Mouse (Mus musculus): ENCODE data around the gene Parpbp. TPM values are rescaled to one million over a fixed set of nuclear protein-coding genes. Genes with fewer than 3 reads are reported as not detected.

Parpbp gene
- polyA plus RNA-seq, 1 experiment from 2014 or later: 4.4 TPM

DNA sequence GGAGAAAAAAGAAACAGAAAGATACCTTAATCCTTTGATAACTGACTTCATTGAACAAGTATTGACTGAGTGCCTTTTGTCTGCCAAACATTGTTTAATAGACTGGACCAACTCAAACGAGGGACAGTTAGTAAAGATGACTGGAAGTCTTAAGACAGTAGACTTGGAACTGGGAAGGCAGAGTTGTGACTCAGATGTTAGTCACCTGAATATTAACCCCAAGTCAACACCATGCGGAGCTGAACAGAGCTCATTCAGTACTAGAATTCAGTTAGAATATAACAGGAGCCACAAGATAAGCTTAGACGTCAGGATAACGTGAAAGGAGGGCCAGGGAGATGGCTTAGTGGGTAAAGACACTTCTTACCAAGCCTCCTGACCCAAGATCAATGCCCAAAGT is 3.6 kb upstream of the Parpbp start:
- H3K9ac ChIP-seq (ENCODE audit: low read depth, low read length): no peak overlapping the region
- DNase-seq (ENCODE audit: low spot score) (no peak), ATAC-seq (replicated peaks; ENCODE audit: low FRiP score, low read depth) (no peak)

DNA sequence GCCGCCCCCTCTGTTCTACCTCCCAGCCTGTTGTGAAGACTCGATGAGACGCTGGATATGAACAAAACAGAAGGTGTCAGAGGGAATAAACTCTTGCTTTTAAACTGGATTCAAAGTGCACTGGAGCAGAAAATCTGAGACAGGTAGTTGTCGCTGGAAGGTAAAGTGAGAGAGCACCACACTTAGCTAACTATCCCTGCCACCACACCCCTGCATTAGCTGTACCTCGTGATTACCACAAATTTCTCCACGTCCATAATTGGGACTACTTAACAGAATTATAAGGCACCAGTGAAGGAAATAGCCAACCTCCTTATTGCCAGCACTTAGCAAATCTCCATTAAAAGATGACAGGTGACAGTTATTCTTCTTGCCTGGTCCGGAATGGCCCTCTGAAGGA is 554 bp downstream of the Parpbp start:
- H3K36me3 ChIP-seq (ENCODE audit: insufficient read depth, low read length): peaks cover 14% of the 10 kb centered on the region; the same call in 1 of the 2 replicates
- no peaks in the 10 kb centered on the region for H3K9me3 ChIP-seq (replicated peaks; ENCODE audit: low read length)
- H3K4me1 ChIP-seq (replicated peaks; ENCODE audit: insufficient read depth, low read length): no peaks in the 10 kb centered on the region
- H3K27ac ChIP-seq: no peak overlapping the region
- ATAC-seq (replicated peaks; ENCODE audit: low FRiP score, low read depth) (no peak), DNase-seq (ENCODE audit: low spot score) (peak; percentile 5)
- no peak for TF ChIP-seq CTCF (IDR thresholded peaks at IDR 0.05; ENCODE audit: low read depth)
- WGBS: 10% methylated on average over 7 of the region's 7 CpGs
- H3K4me2 ChIP-seq (ENCODE audit: low read length): peak overlapping the region; percentile 81
- peak overlapping the region; percentile 64 for H3K4me3 ChIP-seq (replicated peaks; ENCODE audit: low read depth, low read length)
- H3K27me3 ChIP-seq (ENCODE audit: insufficient read depth, low read length): no peaks in the 10 kb centered on the region
- H3K9ac ChIP-seq (ENCODE audit: low read depth, low read length): peak overlapping the region; percentile 55

More for the DNA sequence above, 3.6 kb upstream of the Parpbp start:
- Histone ChIP-seq H3K4me3 (replicated peaks; ENCODE audit: low read depth, low read length) (no peak overlapping the region), H3K27ac (no peak overlapping the region), H3K4me2 (ENCODE audit: low read length) (no peak overlapping the region), H3K36me3 (ENCODE audit: insufficient read depth, low read length) (peaks cover 22% of the 10 kb centered on the region), H3K27me3 (ENCODE audit: insufficient read depth, low read length) (no peaks in the 10 kb centered on the region), H3K4me1 (replicated peaks; ENCODE audit: insufficient read depth, low read length) (no peaks in the 10 kb centered on the region), H3K9me3 (replicated peaks; ENCODE audit: low read length) (no peaks in the 10 kb centered on the region)
- 89% methylated on average over 4 of the region's 4 CpGs for WGBS
- TF ChIP-seq CTCF (IDR thresholded peaks at IDR 0.05; ENCODE audit: low read depth): no peak

DNA sequence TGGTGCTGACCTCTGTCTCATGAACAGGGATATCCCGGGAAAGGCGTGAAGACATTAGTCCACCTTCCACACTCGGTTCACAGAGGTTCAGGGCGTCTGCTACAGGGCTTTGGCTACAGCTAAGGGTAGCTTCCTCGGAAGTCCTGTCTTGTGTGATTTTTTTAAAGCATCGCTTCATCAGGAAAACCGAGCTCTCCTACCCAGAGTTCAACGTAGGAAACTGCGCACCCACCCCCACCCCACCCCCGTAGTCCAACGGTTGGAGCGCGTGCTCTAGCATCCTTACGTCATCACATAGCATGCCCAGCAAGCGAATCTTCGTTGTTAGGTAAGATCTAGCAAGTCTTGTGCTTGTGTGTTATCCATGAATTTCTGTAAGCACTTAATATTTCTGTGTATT is 11.1 kb downstream of the Parpbp start:
- 95% methylated on average over 16 of the region's 16 CpGs for WGBS
- Histone ChIP-seq H3K27me3 (ENCODE audit: insufficient read depth, low read length) (no peaks in the 10 kb centered on the region), H3K27ac (no peak overlapping the region), H3K4me3 (replicated peaks; ENCODE audit: low read depth, low read length) (no peak overlapping the region), H3K9me3 (replicated peaks; ENCODE audit: low read length) (no peaks in the 10 kb centered on the region), H3K4me2 (ENCODE audit: low read length) (no peak overlapping the region), H3K36me3 (ENCODE audit: insufficient read depth, low read length) (no peaks in the 10 kb centered on the region), H3K9ac (ENCODE audit: low read depth, low read length) (no peak overlapping the region), H3K4me1 (replicated peaks; ENCODE audit: insufficient read depth, low read length) (no peaks in the 10 kb centered on the region)
- no peak for DNase-seq (ENCODE audit: low spot score)
- no peak for ATAC-seq (replicated peaks; ENCODE audit: low FRiP score, low read depth)
- TF ChIP-seq CTCF (IDR thresholded peaks at IDR 0.05; ENCODE audit: low read depth): no peak

DNA sequence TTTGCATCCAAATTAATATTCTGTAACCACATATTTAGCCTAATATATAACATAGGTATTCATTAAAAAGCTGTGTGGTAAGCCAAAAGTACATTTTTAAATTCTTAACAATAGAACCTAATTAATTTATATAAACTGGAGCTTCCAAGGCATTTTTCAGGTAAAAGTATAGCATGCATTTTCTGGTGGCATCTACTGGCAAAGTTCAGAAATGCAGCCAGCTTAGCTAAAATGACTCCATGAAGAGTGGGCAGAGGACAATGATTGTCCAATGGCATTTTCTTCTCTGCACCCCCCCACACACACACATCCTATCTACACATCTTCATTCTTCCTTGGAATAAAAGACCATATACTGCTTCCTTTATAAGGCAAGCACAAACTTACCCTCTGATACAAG is 27.0 kb downstream of the Parpbp start:
- no peaks in the 10 kb centered on the region for H3K27me3 ChIP-seq (ENCODE audit: insufficient read depth, low read length)
- H3K36me3 ChIP-seq (ENCODE audit: insufficient read depth, low read length): no peaks in the 10 kb centered on the region
- TF ChIP-seq CTCF (IDR thresholded peaks at IDR 0.05; ENCODE audit: low read depth): peak; percentile 62; the same call in 1 of the 2 replicates
- H3K4me3 ChIP-seq (replicated peaks; ENCODE audit: low read depth, low read length): no peak overlapping the region
- ATAC-seq (replicated peaks; ENCODE audit: low FRiP score, low read depth) (no peak), DNase-seq (ENCODE audit: low spot score) (peak; percentile 39)
- no peaks in the 10 kb centered on the region for H3K4me1 ChIP-seq (replicated peaks; ENCODE audit: insufficient read depth, low read length)
- H3K9ac ChIP-seq (ENCODE audit: low read depth, low read length): no peak overlapping the region
- no peaks in the 10 kb centered on the region for H3K9me3 ChIP-seq (replicated peaks; ENCODE audit: low read length)
- no peak overlapping the region for H3K27ac ChIP-seq
- H3K4me2 ChIP-seq (ENCODE audit: low read length): no peak overlapping the region

DNA sequence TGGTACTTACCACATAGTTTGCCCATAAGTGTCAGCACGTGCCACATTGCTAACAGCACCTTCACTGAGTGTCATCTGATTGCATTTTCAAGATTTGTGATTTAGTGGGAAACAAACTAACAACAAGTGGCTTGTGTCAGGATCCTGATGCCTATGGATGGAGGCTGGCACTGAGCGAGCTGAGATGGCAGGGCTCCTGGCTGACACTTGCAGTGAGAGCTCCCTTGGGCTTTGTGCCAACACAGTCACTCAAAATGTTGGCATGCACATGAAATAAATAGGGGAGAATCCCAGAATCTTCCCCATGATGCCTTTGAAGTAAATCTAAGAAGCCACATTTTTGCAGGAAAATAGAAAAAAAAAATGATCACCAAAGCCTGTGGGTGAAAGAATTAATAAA is 33.5 kb downstream of the Parpbp start:
- ATAC-seq (replicated peaks; ENCODE audit: low FRiP score, low read depth) (no peak), DNase-seq (ENCODE audit: low spot score) (no peak)
- H3K27ac ChIP-seq: no peak overlapping the region
- no peak overlapping the region for H3K9ac ChIP-seq (ENCODE audit: low read depth, low read length)
- no peak overlapping the region for H3K4me3 ChIP-seq (replicated peaks; ENCODE audit: low read depth, low read length)
- peaks cover 4% of the 10 kb centered on the region; the same call in 1 of the 2 replicates for H3K36me3 ChIP-seq (ENCODE audit: insufficient read depth, low read length)
- H3K4me1 ChIP-seq (replicated peaks; ENCODE audit: insufficient read depth, low read length): no peaks in the 10 kb centered on the region
- no peak for TF ChIP-seq CTCF (IDR thresholded peaks at IDR 0.05; ENCODE audit: low read depth)
- H3K27me3 ChIP-seq (ENCODE audit: insufficient read depth, low read length): no peaks in the 10 kb centered on the region
- no peaks in the 10 kb centered on the region for H3K9me3 ChIP-seq (replicated peaks; ENCODE audit: low read length)
- no peak overlapping the region for H3K4me2 ChIP-seq (ENCODE audit: low read length)
- WGBS: 82% methylated on average over 2 of the region's 2 CpGs

DNA sequence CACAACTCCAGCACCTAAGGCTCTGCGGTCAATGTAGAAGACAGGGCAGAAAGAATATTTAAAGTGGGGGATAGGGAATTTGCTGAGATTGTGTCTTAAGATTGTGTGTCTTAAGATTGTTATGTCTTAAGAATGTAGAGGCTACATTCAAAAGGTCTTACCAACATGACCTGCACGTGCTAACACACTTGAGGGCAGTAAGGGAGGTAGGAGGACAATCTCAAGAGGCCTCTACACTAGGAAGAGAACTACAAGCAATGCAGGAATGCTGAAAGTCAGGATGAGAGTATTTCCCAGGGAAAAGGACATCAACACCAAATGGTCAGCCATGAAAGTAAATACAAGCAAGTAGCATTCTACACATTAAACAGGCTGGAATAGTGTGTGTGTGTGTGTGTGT is 40.6 kb downstream of the Parpbp start:
- 88% methylated on average over 2 of the region's 2 CpGs for WGBS
- no peak overlapping the region for H3K4me3 ChIP-seq (replicated peaks; ENCODE audit: low read depth, low read length)
- DNase-seq (ENCODE audit: low spot score) (no peak), ATAC-seq (replicated peaks; ENCODE audit: low FRiP score, low read depth) (no peak)
- H3K36me3 ChIP-seq (ENCODE audit: insufficient read depth, low read length): no peaks in the 10 kb centered on the region; the same call in 1 of the 2 replicates
- no peaks in the 10 kb centered on the region for H3K27me3 ChIP-seq (ENCODE audit: insufficient read depth, low read length)
- H3K27ac ChIP-seq: no peak overlapping the region
- H3K4me1 ChIP-seq (replicated peaks; ENCODE audit: insufficient read depth, low read length): no peaks in the 10 kb centered on the region
- TF ChIP-seq CTCF (IDR thresholded peaks at IDR 0.05; ENCODE audit: low read depth): no peak
- no peaks in the 10 kb centered on the region for H3K9me3 ChIP-seq (replicated peaks; ENCODE audit: low read length)
- no peak overlapping the region for H3K4me2 ChIP-seq (ENCODE audit: low read length)
- no peak overlapping the region for H3K9ac ChIP-seq (ENCODE audit: low read depth, low read length)

DNA sequence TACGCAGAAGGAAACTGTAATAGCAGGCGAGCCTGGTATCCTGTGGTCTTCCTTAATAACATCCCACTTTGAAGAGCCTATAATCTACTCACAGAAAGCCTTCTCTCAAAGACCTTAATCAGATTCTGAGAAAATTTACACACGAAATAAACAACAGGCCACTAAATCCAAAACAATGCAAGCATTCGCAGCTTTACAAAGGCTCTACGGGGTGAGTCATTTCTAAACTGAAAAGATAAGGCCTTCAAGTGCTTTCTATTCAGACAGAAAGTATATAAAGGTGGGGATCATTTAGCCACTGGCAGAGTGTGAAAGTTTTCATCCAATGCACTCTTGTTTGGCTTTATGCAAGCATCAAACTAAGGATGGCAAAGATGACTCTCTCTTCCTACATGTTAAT is 56.0 kb downstream of the Parpbp start, which contains the start of gene Pmch:
Gene Pmch (plus strand): TSS at position 301 of the 400 bp plus-strand sequence.
- ATAC-seq (replicated peaks; ENCODE audit: low FRiP score, low read depth) (no peak), DNase-seq (ENCODE audit: low spot score) (no peak)
- H3K9me3 ChIP-seq (replicated peaks; ENCODE audit: low read length): no peaks in the 10 kb centered on the region
- no peaks in the 10 kb centered on the region for H3K27me3 ChIP-seq (ENCODE audit: insufficient read depth, low read length)
- no peaks in the 10 kb centered on the region for H3K4me1 ChIP-seq (replicated peaks; ENCODE audit: insufficient read depth, low read length)
- H3K9ac ChIP-seq (ENCODE audit: low read depth, low read length): no peak within 1 kb of the TSS
- no peak within 1 kb of the TSS for H3K4me2 ChIP-seq (ENCODE audit: low read length)
- no peak within 1 kb of the TSS for H3K4me3 ChIP-seq (replicated peaks; ENCODE audit: low read depth, low read length)
- TF ChIP-seq CTCF (IDR thresholded peaks at IDR 0.05; ENCODE audit: low read depth): no peak
- H3K27ac ChIP-seq: no peak within 1 kb of the TSS
- 86% methylated on average over 5 of the region's 5 CpGs for WGBS
- no peaks in the 10 kb centered on the region; the same call in 1 of the 2 replicates for H3K36me3 ChIP-seq (ENCODE audit: insufficient read depth, low read length)

Data from kidney, postnatal 0 days (tissue).